Mouse (Mus musculus) mouse trophoblast stem cell (cell line): ENCODE measurements around the gene Wdr61.
"Not testable (repeated sequence)": the region's sequence is repeated elsewhere in the genome, so short reads cannot be mapped to it uniquely, and the experiment has no call there.

Source experiments
- in situ Hi-C, 2 experiments: fragments of 300-500 bp; cut with MseI, MboI; formaldehyde crosslinking; loops; 2 replicates in 1 of 2; 3 replicates in 1 of 2; pipeline ENCODE4 v1.15.1; 2025

Wdr61 gene

GRCm38 (mm10) chr9:54732122-54732521 is 2.2 kb downstream of the Wdr61 start:
- in situ Hi-C loops = no loop called here

GRCm38 (mm10) chr9:54726315-54726714 is 8.0 kb downstream of the Wdr61 start:
- in situ Hi-C loops = no loop called here

DNA sequence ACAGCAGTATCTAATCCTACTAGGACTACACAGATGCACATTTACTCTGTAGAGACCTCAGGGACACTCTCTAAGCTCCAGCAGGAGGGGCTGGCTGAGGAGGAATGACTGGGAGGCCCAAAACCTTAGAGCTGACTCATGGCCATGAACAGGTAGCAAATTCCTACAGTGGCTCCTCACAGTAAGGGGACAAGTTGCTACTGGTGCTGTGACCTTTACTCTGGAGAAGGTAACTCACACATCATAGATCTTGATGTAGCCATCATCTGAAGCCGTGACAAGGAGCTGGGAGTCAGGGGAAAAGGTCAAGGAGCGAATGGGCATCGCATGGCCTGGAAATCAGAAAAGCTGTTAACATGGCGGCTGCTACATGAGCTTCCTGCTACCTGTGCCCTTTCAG is 11.7 kb downstream of the Wdr61 start:
- in situ Hi-C loops = no loop called here

GRCm38 (mm10) chr9:54722156-54722555 is 12.2 kb downstream of the Wdr61 start:
- in situ Hi-C loops = no loop called here

DNA sequence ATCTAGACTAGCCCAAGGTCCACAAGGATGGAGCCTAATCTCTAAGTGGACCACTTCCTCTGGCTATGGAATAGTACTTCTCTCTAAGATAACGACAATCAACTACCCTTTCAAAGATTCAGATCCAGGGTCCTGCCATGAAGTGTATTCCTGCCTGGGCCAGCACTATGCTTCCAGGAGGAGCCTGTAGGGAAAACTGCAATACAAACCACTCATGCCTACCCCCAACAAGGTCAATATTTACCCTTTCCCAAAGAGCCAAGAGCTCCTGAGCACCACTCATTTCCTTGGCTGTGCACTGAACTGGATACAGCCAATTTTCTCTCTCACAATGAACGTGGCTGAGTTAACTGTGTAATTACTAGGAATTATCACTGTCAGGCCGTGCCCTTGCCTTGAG is 16.8 kb downstream of the Wdr61 start:
- in situ Hi-C loops = no loop called here

DNA sequence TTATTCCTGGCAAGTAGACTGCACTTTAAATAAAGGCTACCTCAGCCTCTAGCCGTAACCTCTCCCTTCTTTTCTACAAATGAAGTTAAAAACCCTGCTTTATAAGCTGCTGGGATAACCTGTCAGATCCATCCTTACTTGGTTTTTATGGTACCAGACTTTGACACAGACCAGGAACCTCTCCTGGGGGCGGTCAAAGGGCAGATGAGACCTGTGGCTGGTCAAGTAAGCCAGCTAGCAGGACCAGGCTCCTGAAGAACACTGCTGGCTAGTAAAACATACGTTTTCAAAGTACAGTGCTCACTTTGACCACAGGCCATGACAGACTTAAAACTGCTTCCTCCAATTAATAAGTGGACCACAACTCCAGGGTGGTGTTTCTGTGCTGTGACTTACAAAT is 18.5 kb downstream of the Wdr61 start:
- in situ Hi-C loops = no loop called here

GRCm38 (mm10) chr9:54708085-54708484 is 26.2 kb downstream of the Wdr61 start:
- in situ Hi-C loops = no loop called here

GRCm38 (mm10) chr9:54707288-54707999 is 26.9 kb downstream of the Wdr61 start:
- in situ Hi-C loops = no loop called here

GRCm38 (mm10) chr9:54705561-54705960 is 28.8 kb downstream of the Wdr61 start:
- in situ Hi-C loops = no loop called here

DNA sequence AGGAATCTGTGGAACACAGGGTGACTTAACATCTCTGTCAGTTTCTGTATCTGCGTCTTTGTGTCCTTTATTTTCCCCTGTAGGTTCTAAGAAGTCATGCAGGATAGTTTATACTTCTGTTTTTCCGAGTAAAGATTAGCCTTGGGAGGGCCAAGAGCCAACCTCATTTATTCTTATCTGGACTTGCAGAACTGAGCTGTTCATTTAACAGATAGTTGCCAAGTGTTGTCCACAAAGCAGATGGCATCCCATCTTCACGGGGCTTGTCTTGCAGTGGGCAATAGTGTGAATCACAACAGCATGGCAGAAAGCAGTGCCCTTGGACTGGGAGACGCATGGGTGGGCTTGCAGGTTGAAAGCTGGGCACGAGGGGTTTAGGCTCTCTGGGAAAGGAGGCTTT is 30.0 kb downstream of the Wdr61 start:
- in situ Hi-C loops = no loop called here

DNA sequence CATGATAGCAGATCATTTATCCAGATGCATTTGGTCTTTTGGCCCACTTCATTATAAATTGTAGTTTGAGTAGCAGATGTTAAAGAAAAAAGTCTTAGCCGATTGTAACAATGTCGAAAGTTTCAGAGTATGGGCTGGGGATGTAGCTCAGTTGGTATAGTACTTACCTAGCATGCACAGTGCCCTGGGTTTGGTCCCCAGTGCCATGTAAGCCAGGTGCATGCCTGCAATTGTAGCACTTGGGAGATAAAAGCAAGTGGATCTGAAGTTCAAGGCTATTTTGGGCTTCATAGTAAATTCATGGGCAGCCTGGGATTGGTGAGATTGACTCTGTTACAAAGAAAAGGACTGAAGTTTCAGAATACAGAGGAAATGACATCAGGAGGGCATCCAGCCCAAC is 31.7 kb downstream of the Wdr61 start:
- in situ Hi-C loops = no loop called here

- in situ Hi-C loops = no loop called here
Observed at GRCm38 (mm10) chr9:54700746-54701145, 33.6 kb downstream of the Wdr61 start.

DNA sequence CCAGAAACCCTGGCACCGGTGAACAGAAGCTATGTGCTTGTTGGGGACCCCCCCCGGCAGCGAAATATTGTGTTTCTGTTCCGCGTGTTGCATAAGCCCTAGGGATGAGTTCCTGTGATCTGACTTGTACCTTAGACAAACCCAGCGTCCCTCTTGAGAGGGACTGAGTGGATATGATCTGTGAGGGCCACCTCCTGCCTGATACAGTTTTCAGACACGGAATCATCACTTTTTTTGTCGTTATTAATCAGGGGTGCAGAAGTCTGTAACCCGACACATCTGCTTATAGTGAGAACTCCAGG is 34.2 kb downstream of the Wdr61 start:
- in situ Hi-C loops = no loop called here

- in situ Hi-C loops = no loop called here
Observed at GRCm38 (mm10) chr9:54699345-54700173, 34.8 kb downstream of the Wdr61 start.

DNA sequence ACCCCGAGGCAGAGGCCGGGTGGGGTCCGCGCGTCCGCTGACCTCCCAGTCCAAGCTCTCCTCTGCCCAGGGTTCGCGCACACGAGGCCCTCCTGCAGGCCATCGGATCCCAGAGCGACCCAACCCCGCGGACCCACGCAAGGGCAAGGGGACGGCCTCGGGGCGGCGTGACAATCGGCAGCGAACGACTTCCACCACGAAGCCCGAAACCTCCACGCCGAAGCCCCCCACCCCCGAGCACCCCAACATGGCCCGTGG is 35.3 kb downstream of the Wdr61 start:
- in situ Hi-C loops = no loop called here

DNA sequence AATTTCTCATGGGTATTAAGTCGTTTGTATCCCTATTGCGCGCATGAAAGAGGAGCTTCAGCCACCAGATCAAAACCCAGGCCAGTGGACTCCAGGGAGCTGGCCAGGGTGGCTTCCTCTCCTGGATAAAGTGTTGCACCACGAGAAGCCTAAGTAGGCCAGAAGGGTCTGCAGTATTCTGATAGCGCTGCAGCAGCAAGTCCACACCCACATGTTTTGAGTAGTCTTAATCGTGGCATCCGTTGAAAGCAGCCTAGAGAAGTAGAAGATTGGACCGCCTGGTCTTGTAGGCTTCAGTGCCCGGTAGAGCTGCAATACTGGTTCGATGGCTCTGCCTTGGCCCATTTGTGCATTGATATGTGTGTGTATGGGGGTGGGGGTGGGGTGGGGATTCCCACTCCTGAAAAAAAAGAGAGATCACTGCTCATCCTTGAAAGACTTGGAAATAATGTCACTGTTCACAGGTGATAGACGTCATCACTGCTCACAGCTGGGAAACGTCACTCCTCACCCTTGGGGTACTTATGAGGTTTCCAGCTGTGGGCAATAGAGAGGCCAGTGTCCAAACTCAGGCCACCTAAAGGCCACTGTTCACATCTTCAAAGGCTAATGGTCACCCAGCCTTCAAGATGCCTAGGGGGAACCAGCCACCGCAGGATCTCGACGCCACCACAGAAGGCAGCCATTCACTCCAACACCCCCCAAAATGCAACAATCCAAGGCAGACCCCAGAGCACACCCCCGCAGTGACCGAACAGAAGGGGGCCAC is 35.8 kb downstream of the Wdr61 start, which contains the start of gene Dnaja4:
Gene Dnaja4, plus strand, starts transcription at position 556 of the 769 bp plus-strand sequence.
- in situ Hi-C loops = no loop called here

DNA sequence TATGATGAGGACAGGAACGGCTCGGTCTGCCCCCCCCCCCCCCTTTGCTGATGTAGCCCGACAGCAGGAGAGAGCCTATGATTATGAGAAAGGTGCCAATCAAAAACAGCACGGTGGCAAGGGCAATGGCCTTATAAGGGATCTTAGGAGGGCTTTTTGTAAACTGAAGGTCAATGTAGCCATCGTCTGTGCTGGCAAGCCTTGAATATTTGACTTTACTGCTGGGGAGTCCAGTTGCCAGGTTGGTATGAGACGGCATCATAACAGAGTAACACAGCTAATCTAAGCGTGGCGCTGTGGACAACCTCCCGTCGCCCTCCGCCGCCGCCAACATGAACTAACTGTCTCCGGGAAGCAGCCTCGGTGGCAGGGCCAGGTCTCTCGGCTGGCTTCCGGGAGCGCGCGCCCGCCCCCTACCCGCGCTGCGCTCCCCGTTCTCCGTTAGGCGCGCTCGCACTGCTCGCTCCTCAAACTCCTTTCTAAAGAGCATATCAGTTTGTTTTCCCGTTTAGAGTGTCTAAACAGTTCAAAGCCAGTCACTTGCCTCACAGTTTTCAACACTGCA is 43.0 kb downstream of the Wdr61 start:
- in situ Hi-C loops = not testable (repeated sequence)

- in situ Hi-C loops = not testable (repeated sequence)
Observed at GRCm38 (mm10) chr9:54690697-54691096, 43.6 kb downstream of the Wdr61 start.

DNA sequence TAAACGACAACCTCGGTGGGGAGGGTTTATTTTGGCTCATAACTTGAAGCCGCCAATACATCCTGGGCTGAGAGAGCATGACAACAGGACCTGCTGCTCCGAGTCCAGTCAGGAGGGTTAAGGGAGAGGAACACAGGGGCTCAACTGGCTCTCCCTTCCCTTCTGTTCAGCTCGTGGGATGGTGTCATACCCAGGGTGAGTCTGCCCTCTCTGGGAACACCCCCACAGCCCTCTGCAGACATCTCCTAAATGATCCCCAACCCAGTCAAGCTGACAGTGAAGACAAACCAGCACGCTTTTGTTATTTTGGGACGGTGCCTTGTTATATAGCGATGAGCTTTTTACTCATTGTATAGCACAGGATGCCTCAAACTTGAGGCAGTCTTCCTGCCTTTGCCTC is 44.9 kb downstream of the Wdr61 start:
- in situ Hi-C loops = no loop called here

GRCm38 (mm10) chr9:54687246-54688236 is 46.8 kb downstream of the Wdr61 start:
- in situ Hi-C loops = no loop called here
